Mouse (Mus musculus) liver, embryonic 16.5 days (tissue): Measurements from ENCODE around the gene D430019H16Rik. TPM values are rescaled to one million over a fixed set of nuclear protein-coding genes. Genes with fewer than 3 reads are reported as not detected.
A peak's percentile ranks its signal among the peaks of the same experiment; 100 is the strongest.

Experiments
- ATAC-seq: fragments of 200-750 bp; cut with Nextera tagmentation; 2 replicates; pipeline ENCODE4 v1.8.0; 2017; ENCODE audit warnings: low read depth, mild to moderate bottlenecking, moderate number of reproducible peaks, moderate library complexity
- H3K27ac ChIP-seq: fragments of 300-500 bp; sonication (generic); 2 replicates; pipeline ENCODE4 v1.5.1; 2014; ENCODE audit warnings: mild to moderate bottlenecking, low read length
- H3K27me3 ChIP-seq: fragments of 300-500 bp; sonication (generic); 2 replicates; pipeline ENCODE4 v1.6.1; 2014; ENCODE audit warnings: low read depth, low read length, mixed read lengths; ENCODE audit not compliant: control insufficient read depth, insufficient read depth
- H3K36me3 ChIP-seq: fragments of 300-500 bp; sonication (generic); 2 replicates; pipeline ENCODE4 v1.6.1; 2014; ENCODE audit warnings: mild to moderate bottlenecking; ENCODE audit not compliant: control insufficient read depth, insufficient read depth
- H3K4me1 ChIP-seq: fragments of 300-500 bp; sonication (generic); 2 replicates; pipeline ENCODE4 v1.6.1; 2014; ENCODE audit warnings: low read depth, low read length, mixed read lengths; ENCODE audit not compliant: control insufficient read depth
- H3K4me2 ChIP-seq: fragments of 300-500 bp; sonication (generic); 2 replicates; pipeline ENCODE4 v1.6.1; 2014; ENCODE audit warnings: low read depth, low read length, mixed read lengths
- H3K4me3 ChIP-seq: fragments of 300-500 bp; sonication (generic); 2 replicates; pipeline ENCODE4 v1.5.1; 2014; ENCODE audit warnings: low read depth, mild to moderate bottlenecking, low read length
- H3K9ac ChIP-seq: fragments of 300-500 bp; sonication (generic); 2 replicates; pipeline ENCODE4 v1.6.1; 2014; ENCODE audit warnings: low read depth, low read length
- H3K9me3 ChIP-seq: fragments of 300-500 bp; sonication (generic); replicated peaks from 2 replicates; pipeline ENCODE4 v1.6.1; 2016; ENCODE audit warnings: low read length; ENCODE audit not compliant: control insufficient read depth
- WGBS: fragments of 180-500 bp; shearing (Covaris S2); extraction: QIAGEN DNeasy Blood & Tissue Kit; methylation state at CpG from one replicate; pipeline ENCODE4 v1.1.7; 2014; ENCODE audit not compliant: insufficient replicate concordance; 5-methylcytosine and 5-hydroxymethylcytosine counted together
- polyA plus RNA-seq: library from polyadenylated mRNA; unstranded; fragments of >200 nt; fragmentation: Nextera tagmentation; extraction: Ambion mirVana; gene quantifications from 2 replicates; pipeline ENCODE4 v1.2.1, GENCODE M21; 2015

Gene D430019H16Rik
- polyA plus RNA-seq, 1 experiment from 2014 or later, result 0.04 TPM

DNA sequence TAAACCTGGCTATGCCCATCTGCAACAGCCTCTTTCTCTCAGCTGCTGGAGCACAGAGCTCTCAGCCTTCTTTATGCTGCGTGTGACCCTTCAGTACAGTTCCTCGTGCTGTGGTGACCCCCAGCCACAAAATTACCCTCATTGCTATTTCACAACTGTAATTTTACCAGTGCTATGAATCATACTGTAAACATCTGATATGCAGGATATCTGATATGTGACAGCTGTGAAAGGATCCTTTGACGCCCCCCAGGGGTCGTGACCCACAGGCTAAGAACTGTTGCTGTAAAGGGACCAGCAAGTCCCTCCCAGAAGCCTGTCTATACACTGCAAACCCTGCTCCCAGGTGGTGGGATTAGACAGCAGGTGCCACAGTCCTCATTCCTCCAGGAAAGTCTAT, 45.2 kb downstream of the D430019H16Rik start:
- H3K4me3 ChIP-seq, result no peak overlapping the region
- ATAC-seq, result no peak
- H3K27me3 ChIP-seq, result no peaks in the 10 kb centered on the region
- H3K9ac ChIP-seq, result no peak overlapping the region
- no peak overlapping the region for H3K27ac ChIP-seq
- no peaks in the 10 kb centered on the region for H3K4me1 ChIP-seq
- no peaks in the 10 kb centered on the region for H3K9me3 ChIP-seq
- 41% methylated on average over 4 of the region's 4 CpGs for WGBS
- H3K36me3 ChIP-seq, result no peaks in the 10 kb centered on the region
- no peak overlapping the region for H3K4me2 ChIP-seq

DNA sequence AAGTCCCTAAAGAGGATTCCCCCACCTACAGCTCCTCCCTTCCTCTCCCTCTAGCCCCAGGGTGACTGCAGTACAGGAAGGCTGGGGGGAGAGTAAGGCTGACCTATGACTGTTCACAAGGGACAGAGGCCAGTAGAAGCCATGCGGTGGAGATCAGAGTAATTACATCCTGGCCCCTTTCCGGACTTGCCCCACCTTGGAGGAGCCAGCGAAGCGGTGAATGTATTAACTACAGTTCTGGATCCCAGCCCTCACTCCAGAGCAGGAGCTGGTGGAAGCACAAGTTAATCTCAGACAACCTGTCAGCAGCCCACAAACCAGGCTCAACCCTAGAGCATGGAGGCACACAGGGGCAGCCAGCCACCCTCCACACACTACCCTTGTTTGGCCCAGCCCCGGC, 47.3 kb downstream of the D430019H16Rik start:
- Histone ChIP-seq H3K4me2 (no peak overlapping the region), H3K9ac (no peak overlapping the region), H3K36me3 (no peaks in the 10 kb centered on the region), H3K9me3 (no peaks in the 10 kb centered on the region), H3K27me3 (no peaks in the 10 kb centered on the region), H3K27ac (no peak overlapping the region), H3K4me1 (no peaks in the 10 kb centered on the region), H3K4me3 (no peak overlapping the region)
- ATAC-seq, result no peak
- WGBS, result 67% methylated on average over 5 of the region's 5 CpGs

DNA sequence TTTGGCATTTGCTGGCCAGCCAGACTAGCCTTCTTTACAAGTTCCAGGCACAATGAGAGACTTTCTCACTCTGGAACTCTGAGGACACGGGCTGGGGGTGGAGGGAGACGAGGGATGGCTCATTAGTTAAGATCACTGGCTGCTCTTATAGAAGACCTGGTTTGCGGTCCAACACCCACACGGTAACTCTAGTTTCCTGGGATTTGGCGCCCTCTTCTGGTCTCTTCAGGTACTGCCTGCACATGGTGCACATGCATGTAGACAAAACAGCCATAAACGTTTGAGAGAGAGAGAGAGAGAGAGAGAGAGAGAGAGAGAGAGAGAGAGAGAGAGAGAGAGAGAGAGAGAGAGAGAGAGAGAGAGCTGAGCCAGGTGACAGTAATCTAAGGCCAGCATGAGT, 51.1 kb downstream of the D430019H16Rik start:
- WGBS, result 60% methylated on average over 6 of the region's 6 CpGs
- Histone ChIP-seq H3K4me1 (no peaks in the 10 kb centered on the region), H3K9me3 (no peaks in the 10 kb centered on the region), H3K27me3 (no peaks in the 10 kb centered on the region), H3K36me3 (no peaks in the 10 kb centered on the region), H3K27ac (no peak overlapping the region), H3K4me3 (no peak overlapping the region), H3K4me2 (no peak overlapping the region), H3K9ac (no peak overlapping the region)
- ATAC-seq, result no peak

DNA sequence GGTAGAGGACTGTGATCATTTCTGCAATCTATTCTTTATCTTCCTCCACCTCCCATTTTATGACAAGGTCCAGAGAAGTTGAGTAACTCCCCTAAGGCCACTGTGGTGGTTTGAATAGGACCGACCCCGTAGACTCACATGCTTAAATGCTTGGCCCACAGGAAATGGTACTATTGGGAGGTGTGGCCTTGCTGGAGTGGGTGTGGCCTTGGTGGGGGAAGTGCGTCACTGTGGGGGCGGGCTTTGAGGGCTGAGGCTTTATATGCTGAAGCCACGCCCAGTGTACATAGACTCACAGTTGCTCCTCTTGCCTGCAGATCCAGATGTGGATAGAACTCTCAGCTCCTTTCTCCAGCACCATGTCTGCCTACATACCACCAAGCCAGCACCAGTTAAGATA, 57.5 kb downstream of the D430019H16Rik start:
- WGBS, result 55% methylated on average over 5 of the region's 5 CpGs
- no peak overlapping the region for H3K4me3 ChIP-seq
- H3K27ac ChIP-seq, result no peak overlapping the region
- no peak for ATAC-seq
- H3K9me3 ChIP-seq, result no peaks in the 10 kb centered on the region
- H3K4me2 ChIP-seq, result no peak overlapping the region
- no peak overlapping the region for H3K9ac ChIP-seq
- H3K36me3 ChIP-seq, result no peaks in the 10 kb centered on the region
- H3K4me1 ChIP-seq, result no peaks in the 10 kb centered on the region
- no peaks in the 10 kb centered on the region for H3K27me3 ChIP-seq

DNA sequence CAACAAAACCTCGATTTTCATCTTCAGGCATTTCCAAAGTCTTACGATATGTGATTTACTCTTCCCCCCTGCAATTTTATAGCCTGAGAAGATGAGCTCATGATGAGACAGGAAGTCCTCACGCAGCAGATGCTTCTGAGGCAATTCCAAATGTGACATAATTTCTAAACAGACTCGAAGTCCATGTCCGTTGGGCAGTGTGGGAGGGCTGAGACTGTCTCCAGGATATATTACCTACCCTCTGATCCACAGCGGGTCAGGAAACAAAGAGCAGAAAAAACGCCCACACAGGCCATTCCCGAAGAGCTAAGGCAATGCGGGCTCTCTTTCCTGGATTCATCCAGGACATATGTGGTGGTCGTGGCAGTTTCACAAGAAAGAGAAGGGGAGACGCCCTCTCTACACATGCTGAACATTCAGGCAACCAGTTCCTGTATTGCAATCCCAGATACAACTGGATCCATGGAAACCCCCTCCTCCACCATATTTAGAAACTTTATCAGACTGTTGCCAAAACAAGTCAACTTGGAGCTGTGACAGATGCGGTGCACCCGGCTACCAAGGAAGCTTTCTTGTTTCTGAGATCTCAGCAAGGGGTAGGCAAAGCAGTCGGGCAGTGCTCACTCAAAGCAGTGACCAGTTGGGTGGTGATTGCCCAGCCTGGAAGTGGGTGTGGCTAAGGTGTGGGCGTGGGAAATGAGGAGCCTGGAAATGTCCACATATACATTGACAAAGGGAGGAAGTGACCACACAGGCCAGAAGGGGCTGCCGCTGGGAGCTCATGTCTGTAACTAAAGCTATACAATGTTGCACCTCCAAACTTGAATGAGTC, 58.2 kb downstream of the D430019H16Rik start:
- H3K4me2 ChIP-seq, result no peak overlapping the region
- H3K9ac ChIP-seq, result no peak overlapping the region
- no peaks in the 10 kb centered on the region for H3K36me3 ChIP-seq
- no peak overlapping the region for H3K4me3 ChIP-seq
- no peaks in the 10 kb centered on the region for H3K4me1 ChIP-seq
- no peaks in the 10 kb centered on the region for H3K9me3 ChIP-seq
- ATAC-seq, result peak; percentile 37; the same call in 1 of the 2 replicates
- H3K27me3 ChIP-seq, result no peaks in the 10 kb centered on the region
- WGBS, result 53% methylated on average over 16 of the region's 16 CpGs
- H3K27ac ChIP-seq, result no peak overlapping the region

DNA sequence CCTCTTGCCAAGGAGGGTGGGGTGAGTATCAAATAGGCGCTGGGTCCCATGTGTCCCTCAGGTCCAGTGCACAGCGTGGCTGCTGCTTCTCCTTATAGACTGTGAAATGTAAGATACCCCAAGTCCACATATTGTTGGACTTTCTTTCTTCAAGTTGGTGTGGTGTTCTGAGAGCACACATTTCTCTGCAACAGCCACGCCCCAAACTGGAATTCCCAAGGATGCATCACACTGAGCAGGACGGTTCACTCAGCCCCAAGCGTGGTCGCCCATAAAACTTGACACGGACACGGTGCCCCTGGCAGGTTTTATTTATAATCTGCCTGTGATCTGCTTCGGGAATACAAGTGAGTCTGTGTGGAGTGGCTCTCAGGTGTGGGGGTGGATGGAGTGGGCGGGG, 60.5 kb downstream of the D430019H16Rik start:
- H3K9me3 ChIP-seq, result no peaks in the 10 kb centered on the region
- no peak for ATAC-seq
- H3K4me2 ChIP-seq, result no peak overlapping the region
- no peak overlapping the region for H3K4me3 ChIP-seq
- no peaks in the 10 kb centered on the region for H3K36me3 ChIP-seq
- no peak overlapping the region for H3K27ac ChIP-seq
- no peak overlapping the region for H3K9ac ChIP-seq
- H3K27me3 ChIP-seq, result no peaks in the 10 kb centered on the region
- 67% methylated on average over 10 of the region's 10 CpGs for WGBS
- no peaks in the 10 kb centered on the region for H3K4me1 ChIP-seq

DNA sequence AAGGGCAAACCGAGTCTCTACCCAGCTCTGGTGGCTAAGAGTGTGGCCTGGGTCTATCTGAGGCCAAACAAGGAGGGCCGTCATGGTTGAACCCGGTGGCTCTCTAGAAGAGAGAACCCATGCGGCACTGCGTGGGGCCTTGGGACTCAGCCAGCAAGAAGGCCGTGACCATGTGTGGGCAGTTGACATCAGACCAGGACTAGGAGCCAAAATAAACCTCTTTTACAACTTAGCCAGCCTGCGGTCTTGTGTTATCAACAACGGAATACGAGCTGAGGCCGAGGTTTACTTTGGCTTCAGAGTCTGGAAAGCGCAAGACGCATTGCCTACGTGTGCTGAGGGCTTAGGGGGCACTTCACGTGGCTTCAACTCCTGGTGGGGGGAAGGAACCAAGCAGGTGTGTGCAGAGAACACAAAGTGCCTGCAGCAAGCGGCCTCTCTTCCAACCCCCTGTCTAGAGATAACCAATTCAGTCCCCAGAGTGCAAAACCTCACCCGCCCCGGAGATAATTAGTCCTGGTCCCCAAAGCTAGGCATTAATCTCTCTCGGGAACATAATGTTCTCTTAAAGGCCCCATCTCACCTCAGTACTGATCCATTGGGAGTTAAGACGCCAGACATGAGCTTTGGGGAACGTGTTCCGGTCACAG, 63.5 kb downstream of the D430019H16Rik start:
- no peaks in the 10 kb centered on the region for H3K9me3 ChIP-seq
- no peak overlapping the region for H3K27ac ChIP-seq
- H3K4me2 ChIP-seq, result no peak overlapping the region
- no peaks in the 10 kb centered on the region for H3K27me3 ChIP-seq
- no peaks in the 10 kb centered on the region for H3K4me1 ChIP-seq
- H3K9ac ChIP-seq, result no peak overlapping the region
- 68% methylated on average over 21 of the region's 21 CpGs for WGBS
- no peaks in the 10 kb centered on the region for H3K36me3 ChIP-seq
- no peak overlapping the region for H3K4me3 ChIP-seq
- no peak for ATAC-seq

DNA sequence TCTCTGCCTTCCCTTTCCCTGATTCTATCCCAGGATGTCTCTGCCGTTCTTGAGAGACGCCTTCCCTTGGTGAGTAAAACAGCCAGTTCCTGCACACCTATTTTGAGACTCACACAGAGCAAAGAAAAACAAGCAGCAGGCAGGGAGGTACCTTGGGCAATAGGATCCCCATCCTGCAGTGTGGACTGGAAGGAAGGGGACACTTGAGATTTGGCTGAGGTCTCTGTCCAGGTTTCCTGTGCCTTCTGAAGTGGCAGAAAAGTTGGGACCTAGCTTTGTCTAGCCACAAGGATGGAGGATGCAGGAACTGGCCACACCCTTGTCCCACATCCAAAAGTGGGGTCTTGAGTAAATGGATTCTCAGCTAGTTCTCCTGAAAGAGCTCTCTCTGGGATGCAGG, 66.2 kb downstream of the D430019H16Rik start:
- H3K9me3 ChIP-seq, result no peaks in the 10 kb centered on the region
- no peaks in the 10 kb centered on the region for H3K4me1 ChIP-seq
- H3K27me3 ChIP-seq, result no peaks in the 10 kb centered on the region
- H3K4me2 ChIP-seq, result no peak overlapping the region
- H3K27ac ChIP-seq, result no peak overlapping the region
- WGBS, result 50% methylated on average over 2 of the region's 2 CpGs
- ATAC-seq, result no peak
- H3K9ac ChIP-seq, result no peak overlapping the region
- no peak overlapping the region for H3K4me3 ChIP-seq
- no peaks in the 10 kb centered on the region for H3K36me3 ChIP-seq

DNA sequence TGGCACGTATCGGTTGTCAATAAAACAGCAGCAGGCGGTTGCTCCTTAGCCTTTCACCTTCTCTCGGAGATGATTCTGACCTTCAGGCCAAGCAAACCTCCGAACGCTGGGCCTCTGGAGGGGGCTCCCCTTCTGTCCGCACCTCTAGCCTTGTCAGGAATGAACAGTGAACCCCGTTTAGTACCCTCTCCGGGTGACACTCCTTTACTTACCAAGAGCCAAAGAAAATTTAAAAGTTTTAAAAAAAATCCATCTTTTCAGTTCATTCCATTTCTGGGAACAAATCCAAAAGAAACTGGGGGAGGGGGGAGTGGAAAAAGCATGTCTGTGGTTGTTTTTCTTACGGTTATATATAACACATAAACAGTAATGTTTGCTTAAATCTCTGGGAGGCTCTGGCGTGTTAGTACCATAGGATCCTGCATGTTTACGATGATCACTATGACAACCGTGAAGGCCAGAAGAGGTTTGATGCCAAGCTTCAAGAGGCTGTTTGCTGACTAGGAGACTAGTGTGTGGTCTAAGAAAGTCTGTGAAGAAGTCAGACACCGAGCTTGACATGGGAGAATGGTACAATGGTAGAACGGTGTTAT, 67.6 kb downstream of the D430019H16Rik start:
- Histone ChIP-seq H3K4me1 (no peaks in the 10 kb centered on the region), H3K27me3 (no peaks in the 10 kb centered on the region), H3K4me3 (no peak overlapping the region), H3K36me3 (no peaks in the 10 kb centered on the region), H3K27ac (no peak overlapping the region), H3K9ac (no peak overlapping the region), H3K9me3 (no peaks in the 10 kb centered on the region), H3K4me2 (no peak overlapping the region)
- ATAC-seq, result no peak
- WGBS, result 76% methylated on average over 15 of the region's 15 CpGs
